Mouse (Mus musculus): ENCODE results near the gene Exoc6. TPM values are rescaled to one million over a fixed set of nuclear protein-coding genes. Genes with fewer than 3 reads are reported as not detected.
A peak's percentile ranks its signal among the peaks of the same experiment; 100 is the strongest.

Exoc6 gene
- 6.6 and 14.1 TPM in 2 replicates for polyA plus RNA-seq (2012; ENCODE audit: insufficient read depth, low replicate concordance)

DNA sequence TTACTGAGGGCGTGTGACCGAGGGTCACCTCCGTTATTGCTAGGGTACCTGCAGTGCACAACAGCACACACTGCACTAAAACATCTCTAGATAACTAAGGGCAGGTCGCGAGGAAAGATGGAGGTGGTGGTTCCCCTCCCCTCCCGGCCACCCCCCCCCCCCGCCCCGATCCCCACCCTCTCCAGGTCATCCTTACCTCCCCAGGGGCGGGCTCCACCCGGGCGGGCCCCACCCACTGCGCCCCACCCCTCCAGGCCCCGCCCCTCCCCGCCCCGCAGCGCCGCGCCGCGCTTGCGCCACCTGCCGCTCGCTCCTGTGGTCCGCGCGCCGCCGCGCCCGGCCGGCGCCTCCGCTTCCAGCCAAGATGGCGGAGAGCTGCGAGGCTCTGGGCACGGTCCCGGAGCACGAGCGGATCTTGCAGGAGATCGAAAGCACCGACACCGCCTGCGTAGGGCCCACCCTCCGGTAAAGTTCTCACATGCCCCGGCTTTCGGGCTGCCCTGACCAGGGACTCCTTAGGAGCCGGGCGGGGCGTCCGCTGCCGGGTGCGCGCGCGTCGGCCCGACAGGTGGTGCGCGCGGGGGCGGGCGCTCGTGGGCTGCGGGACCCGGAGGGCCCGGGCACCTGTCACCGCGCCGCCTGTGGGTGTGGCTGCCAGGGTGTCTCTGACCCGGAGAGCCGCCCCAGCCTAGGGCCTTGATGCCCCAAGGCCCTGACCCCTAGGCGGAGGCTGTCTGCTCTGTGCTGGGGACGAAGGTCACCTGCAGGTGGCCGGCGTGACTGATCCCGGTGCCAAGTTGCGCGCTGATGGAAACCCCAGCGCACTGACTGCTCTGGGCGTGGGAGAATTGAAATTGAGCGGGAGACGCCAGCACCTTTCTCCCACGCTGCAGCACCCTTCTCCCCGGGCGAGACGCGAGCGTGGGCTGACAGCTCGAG lies at the start of gene Exoc6:
Gene Exoc6, plus strand, starts transcription at position 318 of the 939 bp plus-strand sequence.
- Histone ChIP-seq H3K27me3 (replicated peaks) (no peaks in the 10 kb centered on the region), H3K36me3 (replicated peaks; ENCODE audit: low read length) (peaks cover 30% of the 10 kb centered on the region), H3K4me1 (peaks cover 73% of the 10 kb centered on the region), H3K4me3 (replicated peaks) (peak within 1 kb of the TSS; percentile 98), H3K9me3 (no peaks in the 10 kb centered on the region)
- TF ChIP-seq GATA1 (IDR thresholded peaks at IDR 0.05; ENCODE audit: borderline replicate concordance, low read length) (no peak), FLI1 (IDR thresholded peaks at IDR 0.05; ENCODE audit: low read length) (no peak)

- TF ChIP-seq GATA1 (IDR thresholded peaks at IDR 0.05; ENCODE audit: borderline replicate concordance, low read length), result no peak
- TF ChIP-seq FLI1 (IDR thresholded peaks at IDR 0.05; ENCODE audit: low read length), result no peak
- peaks cover 19% of the 10 kb centered on the region for H3K4me1 ChIP-seq
- no peak overlapping the region for H3K4me3 ChIP-seq (replicated peaks)
- H3K36me3 ChIP-seq (replicated peaks; ENCODE audit: low read length), result no peaks in the 10 kb centered on the region
- peaks cover 10% of the 10 kb centered on the region for H3K9me3 ChIP-seq
- H3K27me3 ChIP-seq (replicated peaks), result peaks cover 48% of the 10 kb centered on the region
Measured at GRCm38 (mm10) chr19:37502996-37503395, 47.2 kb upstream of the Exoc6 start.

DNA sequence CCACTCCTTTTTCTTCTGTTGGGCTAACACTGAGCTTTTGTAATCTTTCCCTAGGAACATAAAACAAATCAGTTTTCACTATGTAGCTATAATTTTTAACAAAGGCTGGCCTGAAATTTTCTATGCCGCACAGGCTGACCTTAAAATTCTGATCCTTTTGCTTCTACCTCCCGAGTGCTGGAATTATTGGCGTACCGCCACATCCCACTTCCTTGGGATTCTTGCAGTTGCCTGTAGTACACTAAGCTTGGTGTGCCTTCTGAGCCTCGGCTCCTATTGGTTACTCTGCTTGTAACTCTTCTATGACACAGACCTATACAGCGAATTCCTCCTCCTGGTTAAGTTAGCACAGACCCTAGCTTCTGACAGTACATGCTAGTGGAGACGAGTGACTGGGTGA lies 44.2 kb upstream of the Exoc6 start:
- TF ChIP-seq GATA1 (IDR thresholded peaks at IDR 0.05; ENCODE audit: borderline replicate concordance, low read length) (no peak), FLI1 (IDR thresholded peaks at IDR 0.05; ENCODE audit: low read length) (no peak)
- Histone ChIP-seq H3K27me3 (replicated peaks) (peaks cover 52% of the 10 kb centered on the region), H3K36me3 (replicated peaks; ENCODE audit: low read length) (no peaks in the 10 kb centered on the region), H3K4me3 (replicated peaks) (no peak overlapping the region), H3K4me1 (peaks cover 27% of the 10 kb centered on the region), H3K9me3 (no peaks in the 10 kb centered on the region)

GRCm38 (mm10) chr19:37506614-37507013 lies 43.6 kb upstream of the Exoc6 start:
- Histone ChIP-seq H3K4me1 (peaks cover 27% of the 10 kb centered on the region), H3K27me3 (replicated peaks) (peaks cover 53% of the 10 kb centered on the region), H3K9me3 (peaks cover 2% of the 10 kb centered on the region), H3K4me3 (replicated peaks) (no peak overlapping the region), H3K36me3 (replicated peaks; ENCODE audit: low read length) (no peaks in the 10 kb centered on the region)
- TF ChIP-seq GATA1 (IDR thresholded peaks at IDR 0.05; ENCODE audit: borderline replicate concordance, low read length) (no peak), FLI1 (IDR thresholded peaks at IDR 0.05; ENCODE audit: low read length) (no peak)

DNA sequence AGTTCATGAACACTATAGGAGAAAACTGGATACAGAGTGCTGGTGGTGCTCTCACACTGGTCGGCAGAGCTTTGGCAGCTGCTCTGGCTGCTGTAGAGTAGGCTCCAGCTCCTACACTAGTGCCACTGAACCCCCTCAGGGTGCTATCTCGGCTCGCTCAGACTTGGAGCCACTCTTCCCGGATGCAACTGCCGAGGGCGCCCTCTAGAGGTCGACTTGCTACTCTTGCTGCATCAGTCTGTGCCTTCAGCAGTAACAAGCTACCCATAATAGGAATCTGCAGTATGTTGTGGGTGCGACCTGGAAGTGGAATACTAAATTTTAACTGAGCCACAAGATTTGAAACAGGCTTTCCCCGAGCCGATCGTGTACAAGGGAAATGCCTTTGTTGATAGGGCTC lies 40.5 kb upstream of the Exoc6 start:
- H3K36me3 ChIP-seq (replicated peaks; ENCODE audit: low read length), result no peaks in the 10 kb centered on the region
- TF ChIP-seq GATA1 (IDR thresholded peaks at IDR 0.05; ENCODE audit: borderline replicate concordance, low read length) (no peak), FLI1 (IDR thresholded peaks at IDR 0.05; ENCODE audit: low read length) (no peak)
- H3K4me1 ChIP-seq, result peaks cover 30% of the 10 kb centered on the region
- peak overlapping the region; percentile 6 for H3K4me3 ChIP-seq (replicated peaks)
- peaks cover 10% of the 10 kb centered on the region for H3K9me3 ChIP-seq
- H3K27me3 ChIP-seq (replicated peaks), result peaks cover 45% of the 10 kb centered on the region

DNA sequence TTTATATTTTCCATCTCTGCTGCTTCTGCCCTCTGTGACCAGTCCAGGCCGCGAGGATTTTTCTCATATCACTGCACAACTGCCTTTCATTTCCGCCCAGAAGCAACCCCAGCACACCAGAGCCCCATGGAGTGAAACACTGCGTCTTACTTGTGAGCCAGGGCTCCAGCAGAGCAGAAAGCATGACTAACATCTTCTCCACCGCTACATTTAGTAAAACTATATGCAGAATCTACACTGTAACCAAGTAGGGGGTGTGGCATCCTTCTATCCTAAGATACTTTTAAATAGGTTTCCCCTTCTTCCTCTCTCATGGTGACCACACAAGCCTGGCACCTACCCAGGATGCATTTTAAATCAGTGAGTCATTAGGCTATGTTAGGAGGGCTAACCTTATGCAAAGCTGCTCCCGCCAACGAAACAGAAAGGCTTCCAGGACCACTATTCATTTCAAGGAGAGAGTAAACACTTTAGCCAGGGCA lies 35.4 kb upstream of the Exoc6 start:
- no peak for TF ChIP-seq GATA1 (IDR thresholded peaks at IDR 0.05; ENCODE audit: borderline replicate concordance, low read length)
- TF ChIP-seq FLI1 (IDR thresholded peaks at IDR 0.05; ENCODE audit: low read length), result no peak
- Histone ChIP-seq H3K27me3 (replicated peaks) (peaks cover 34% of the 10 kb centered on the region), H3K36me3 (replicated peaks; ENCODE audit: low read length) (no peaks in the 10 kb centered on the region), H3K9me3 (peaks cover 10% of the 10 kb centered on the region), H3K4me3 (replicated peaks) (peak overlapping the region; percentile 66), H3K4me1 (peaks cover 49% of the 10 kb centered on the region)

DNA sequence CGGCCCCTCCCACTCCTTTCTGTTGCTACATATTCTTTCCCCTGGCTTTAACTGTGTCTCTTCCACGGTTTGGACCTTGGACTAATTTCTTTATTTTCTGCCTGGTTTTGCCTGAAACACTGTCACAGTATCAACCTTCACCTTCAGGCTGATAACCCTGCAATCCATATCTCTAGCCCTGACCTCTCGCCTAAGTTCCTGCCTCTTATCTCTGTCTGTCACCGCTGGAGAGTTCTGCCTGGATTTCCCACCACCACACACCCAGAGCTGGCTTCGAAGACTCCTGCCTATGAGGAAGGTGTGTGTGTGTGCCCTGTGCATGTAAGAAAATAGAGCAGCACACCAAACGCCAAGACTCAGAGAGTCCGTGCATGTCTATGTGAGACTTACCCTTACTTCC lies 32.8 kb upstream of the Exoc6 start:
- H3K4me3 ChIP-seq (replicated peaks), result no peak overlapping the region
- H3K4me1 ChIP-seq, result peaks cover 56% of the 10 kb centered on the region
- H3K36me3 ChIP-seq (replicated peaks; ENCODE audit: low read length), result no peaks in the 10 kb centered on the region
- peaks cover 31% of the 10 kb centered on the region for H3K27me3 ChIP-seq (replicated peaks)
- TF ChIP-seq FLI1 (IDR thresholded peaks at IDR 0.05; ENCODE audit: low read length), result no peak
- no peak for TF ChIP-seq GATA1 (IDR thresholded peaks at IDR 0.05; ENCODE audit: borderline replicate concordance, low read length)
- 0 out of 2 replicates have a peak, but pooled peaks cover 3% of the 10 kb centered on the region for H3K9me3 ChIP-seq

DNA sequence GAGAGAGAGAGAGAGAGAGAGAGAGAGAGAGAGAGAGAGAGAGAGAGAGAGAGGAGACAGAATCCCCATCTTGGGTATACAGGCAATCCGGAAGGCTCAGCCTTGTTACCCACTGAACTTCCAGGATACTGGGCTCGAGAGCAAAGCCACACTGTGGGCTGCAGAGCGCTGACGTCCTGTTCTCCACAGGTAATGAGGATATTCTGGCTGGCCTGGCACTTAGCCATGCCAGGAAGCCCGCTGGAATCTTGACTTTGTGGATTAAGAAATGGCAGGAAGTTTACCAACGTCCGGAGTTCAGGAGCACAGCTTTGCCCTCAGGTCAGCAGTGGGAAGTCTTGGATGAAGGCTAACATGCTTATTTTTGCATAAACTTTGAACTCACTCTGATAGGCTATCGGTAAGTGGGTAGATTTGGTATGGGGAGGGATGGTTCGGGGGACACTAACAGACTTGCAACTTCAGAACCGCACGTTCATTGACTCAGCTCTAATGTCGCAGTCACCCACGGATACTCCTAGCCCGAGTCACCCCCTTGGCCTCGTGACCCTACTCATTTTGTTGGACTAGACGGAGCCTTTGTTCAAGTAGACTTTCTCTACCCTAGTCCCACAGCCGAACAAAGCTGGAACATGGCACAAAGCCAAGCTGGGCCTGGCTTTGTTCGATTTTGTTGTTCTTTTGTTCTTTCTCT lies 29.3 kb upstream of the Exoc6 start:
- Histone ChIP-seq H3K36me3 (replicated peaks; ENCODE audit: low read length) (no peaks in the 10 kb centered on the region), H3K4me1 (peaks cover 48% of the 10 kb centered on the region), H3K9me3 (no peaks in the 10 kb centered on the region), H3K27me3 (replicated peaks) (peaks cover 12% of the 10 kb centered on the region), H3K4me3 (replicated peaks) (no peak overlapping the region)
- TF ChIP-seq GATA1 (IDR thresholded peaks at IDR 0.05; ENCODE audit: borderline replicate concordance, low read length), result no peak
- TF ChIP-seq FLI1 (IDR thresholded peaks at IDR 0.05; ENCODE audit: low read length), result no peak

- TF ChIP-seq FLI1 (IDR thresholded peaks at IDR 0.05; ENCODE audit: low read length) (no peak), GATA1 (IDR thresholded peaks at IDR 0.05; ENCODE audit: borderline replicate concordance, low read length) (no peak)
- Histone ChIP-seq H3K9me3 (no peaks in the 10 kb centered on the region), H3K4me3 (replicated peaks) (no peak overlapping the region), H3K4me1 (peaks cover 50% of the 10 kb centered on the region), H3K36me3 (replicated peaks; ENCODE audit: low read length) (no peaks in the 10 kb centered on the region), H3K27me3 (replicated peaks) (peaks cover 9% of the 10 kb centered on the region)
Measured at GRCm38 (mm10) chr19:37521434-37521781, 28.8 kb upstream of the Exoc6 start.
